Mouse (Mus musculus): ENCODE results near the gene Ptpn5. TPM values are rescaled to one million over a fixed set of nuclear protein-coding genes. Genes with fewer than 3 reads are reported as not detected.

Ptpn5 gene
- polyA plus RNA-seq, 1 experiment: 0.49 TPM

DNA sequence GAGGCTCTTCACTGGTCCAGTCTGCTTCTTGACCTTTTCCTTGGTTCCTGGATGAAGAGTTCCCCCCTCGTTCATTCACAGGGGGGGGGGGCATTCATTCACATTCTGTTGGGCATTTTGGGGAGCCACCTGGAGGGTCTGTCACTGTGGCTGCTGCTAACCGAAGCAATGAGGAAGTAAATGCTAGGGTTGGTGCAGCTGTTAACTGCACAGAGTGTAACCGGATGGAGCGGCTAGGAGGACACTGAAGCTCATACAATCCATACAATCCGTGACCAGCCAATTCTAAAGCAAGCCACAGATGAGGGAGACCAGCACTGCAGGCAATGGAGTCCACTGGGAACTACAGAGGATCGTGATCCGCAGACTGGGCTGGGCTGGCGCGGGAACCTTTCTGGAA, 24.3 kb upstream of the Ptpn5 start:
- no peak overlapping the region for H3K4me2 ChIP-seq (ENCODE audit: low read depth)
- no peaks in the 10 kb centered on the region for H3K79me2 ChIP-seq (ENCODE audit: control insufficient read depth, insufficient read depth)
- no peak overlapping the region for H3ac ChIP-seq (ENCODE audit: control insufficient read depth, insufficient read length)
- H3K4me3 ChIP-seq: no peak overlapping the region
- no peaks in the 10 kb centered on the region for H3K27me3 ChIP-seq (ENCODE audit: control insufficient read depth, insufficient read depth, insufficient read length)
- TF ChIP-seq MYOD1 (IDR thresholded peaks at IDR 0.05; ENCODE audit: control insufficient read depth in 1 of 3, insufficient read length in 2 of 3, low read depth in 2 of 3) (no peak), E2F4 (IDR thresholded peaks at IDR 0.05; ENCODE audit: insufficient read depth) (no peak), REST (IDR thresholded peaks at IDR 0.05; ENCODE audit: insufficient read depth, insufficient read length) (no peak), MYOG (IDR thresholded peaks at IDR 0.05; ENCODE audit: control insufficient read depth in 1 of 3, insufficient read depth in 1 of 3, insufficient read length in 2 of 3, low read depth in 2 of 3) (no peak), POLR2AphosphoS2 (IDR thresholded peaks at IDR 0.05; ENCODE audit: insufficient read length, low read depth) (no peak), POLR2A (IDR thresholded peaks at IDR 0.05; ENCODE audit: insufficient read length, low read depth) (no peak), TCF12 (IDR thresholded peaks at IDR 0.05; ENCODE audit: insufficient read depth, poor library complexity, severe bottlenecking) (no peak), TCF3 (IDR thresholded peaks at IDR 0.05; ENCODE audit: insufficient read length, low read depth) (no peak), MAX (IDR thresholded peaks at IDR 0.05; ENCODE audit: low read depth) (no peak)
- no peaks in the 10 kb centered on the region for H3K36me3 ChIP-seq (ENCODE audit: control insufficient read depth, insufficient read depth)

GRCm38 (mm10) chr7:47155849-47156248, 22.4 kb upstream of the Ptpn5 start:
- no peaks in the 10 kb centered on the region for H3K36me3 ChIP-seq (ENCODE audit: control insufficient read depth, insufficient read depth)

DNA sequence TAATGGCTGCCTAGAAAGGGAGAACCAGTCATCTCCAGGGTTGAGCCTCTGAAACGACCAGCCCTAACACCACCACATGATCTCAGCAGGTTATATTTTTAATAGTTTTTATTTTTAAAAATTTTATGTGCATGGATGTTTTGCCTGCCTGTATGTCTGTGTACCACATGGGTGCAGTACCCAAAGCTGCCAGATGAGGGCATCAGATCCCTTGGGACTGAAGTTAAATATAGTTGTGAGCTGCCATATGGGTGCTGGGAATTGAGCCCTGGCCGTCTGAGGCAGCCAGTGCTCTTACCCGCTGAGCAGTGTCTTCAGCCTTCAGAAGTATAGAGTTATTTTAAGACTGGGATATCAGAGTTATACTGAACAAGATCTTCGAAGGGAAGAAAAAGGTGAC, 21.9 kb upstream of the Ptpn5 start:
- no peaks in the 10 kb centered on the region for H3K79me2 ChIP-seq (ENCODE audit: control insufficient read depth, insufficient read depth)
- no peaks in the 10 kb centered on the region for H3K27me3 ChIP-seq (ENCODE audit: control insufficient read depth, insufficient read depth, insufficient read length)
- H3K36me3 ChIP-seq (ENCODE audit: control insufficient read depth, insufficient read depth): no peaks in the 10 kb centered on the region
- H3ac ChIP-seq (ENCODE audit: control insufficient read depth, insufficient read length): no peak overlapping the region
- H3K4me2 ChIP-seq (ENCODE audit: low read depth): no peak overlapping the region
- H3K4me3 ChIP-seq: no peak overlapping the region
- TF ChIP-seq SRF (IDR thresholded peaks at IDR 0.05; ENCODE audit: control insufficient read depth, insufficient read length, low read depth) (no peak), E2F4 (IDR thresholded peaks at IDR 0.05; ENCODE audit: insufficient read depth) (no peak), USF1 (IDR thresholded peaks at IDR 0.05; ENCODE audit: low read depth) (no peak), TCF12 (IDR thresholded peaks at IDR 0.05; ENCODE audit: insufficient read depth, poor library complexity, severe bottlenecking) (no peak), MAX (IDR thresholded peaks at IDR 0.05; ENCODE audit: low read depth) (no peak), POLR2AphosphoS2 (IDR thresholded peaks at IDR 0.05; ENCODE audit: insufficient read length, low read depth) (no peak), REST (IDR thresholded peaks at IDR 0.05; ENCODE audit: insufficient read depth, insufficient read length) (no peak), TCF3 (IDR thresholded peaks at IDR 0.05; ENCODE audit: insufficient read length, low read depth) (no peak), MYOD1 (IDR thresholded peaks at IDR 0.05; ENCODE audit: control insufficient read depth in 1 of 3, insufficient read length in 2 of 3, low read depth in 2 of 3) (no peak), MYOG (IDR thresholded peaks at IDR 0.05; ENCODE audit: control insufficient read depth in 1 of 3, insufficient read depth in 1 of 3, insufficient read length in 2 of 3, low read depth in 2 of 3) (no peak), POLR2A (IDR thresholded peaks at IDR 0.05; ENCODE audit: insufficient read length, low read depth) (no peak), CEBPB (IDR thresholded peaks at IDR 0.05; ENCODE audit: insufficient read depth, poor library complexity, severe bottlenecking) (no peak)

More at GRCm38 (mm10) chr7:47155849-47156248, 22.4 kb upstream of the Ptpn5 start:
- no peak for TF ChIP-seq USF1 (IDR thresholded peaks at IDR 0.05; ENCODE audit: low read depth)
- no peak for TF ChIP-seq MAX (IDR thresholded peaks at IDR 0.05; ENCODE audit: low read depth)
- no peak for TF ChIP-seq POLR2A (IDR thresholded peaks at IDR 0.05; ENCODE audit: insufficient read length, low read depth)
- TF ChIP-seq E2F4 (IDR thresholded peaks at IDR 0.05; ENCODE audit: insufficient read depth): no peak
- no peak for TF ChIP-seq TCF3 (IDR thresholded peaks at IDR 0.05; ENCODE audit: insufficient read length, low read depth)
- TF ChIP-seq SRF (IDR thresholded peaks at IDR 0.05; ENCODE audit: control insufficient read depth, insufficient read length, low read depth): no peak
- TF ChIP-seq MYOD1 (IDR thresholded peaks at IDR 0.05; ENCODE audit: control insufficient read depth in 1 of 3, insufficient read length in 2 of 3, low read depth in 2 of 3): no peak
- Histone ChIP-seq H3K79me2 (ENCODE audit: control insufficient read depth, insufficient read depth) (no peaks in the 10 kb centered on the region), H3K4me2 (ENCODE audit: low read depth) (no peak overlapping the region), H3K27me3 (ENCODE audit: control insufficient read depth, insufficient read depth, insufficient read length) (no peaks in the 10 kb centered on the region), H3ac (ENCODE audit: control insufficient read depth, insufficient read length) (no peak overlapping the region), H3K4me3 (no peak overlapping the region)

GRCm38 (mm10) chr7:47150420-47151061, 17.1 kb upstream of the Ptpn5 start:
- TF ChIP-seq POLR2AphosphoS2 (IDR thresholded peaks at IDR 0.05; ENCODE audit: insufficient read length, low read depth): no peak
- no peak for TF ChIP-seq TCF12 (IDR thresholded peaks at IDR 0.05; ENCODE audit: insufficient read depth, poor library complexity, severe bottlenecking)
- no peak for TF ChIP-seq CEBPB (IDR thresholded peaks at IDR 0.05; ENCODE audit: insufficient read depth, poor library complexity, severe bottlenecking)
- no peak for TF ChIP-seq USF1 (IDR thresholded peaks at IDR 0.05; ENCODE audit: low read depth)
- TF ChIP-seq TCF3 (IDR thresholded peaks at IDR 0.05; ENCODE audit: insufficient read length, low read depth): no peak
- no peak for TF ChIP-seq MYOD1 (IDR thresholded peaks at IDR 0.05; ENCODE audit: control insufficient read depth in 1 of 3, insufficient read length in 2 of 3, low read depth in 2 of 3)
- no peak for TF ChIP-seq MAX (IDR thresholded peaks at IDR 0.05; ENCODE audit: low read depth)
- TF ChIP-seq MYOG (IDR thresholded peaks at IDR 0.05; ENCODE audit: control insufficient read depth in 1 of 3, insufficient read depth in 1 of 3, insufficient read length in 2 of 3, low read depth in 2 of 3): no peak
- no peak for TF ChIP-seq POLR2A (IDR thresholded peaks at IDR 0.05; ENCODE audit: insufficient read length, low read depth)
- TF ChIP-seq REST (IDR thresholded peaks at IDR 0.05; ENCODE audit: insufficient read depth, insufficient read length): no peak
- TF ChIP-seq SRF (IDR thresholded peaks at IDR 0.05; ENCODE audit: control insufficient read depth, insufficient read length, low read depth): no peak
- Histone ChIP-seq H3K4me2 (ENCODE audit: low read depth) (peak overlapping the region; percentile 54), H3ac (ENCODE audit: control insufficient read depth, insufficient read length) (no peak overlapping the region), H3K4me3 (no peak overlapping the region), H3K27me3 (ENCODE audit: control insufficient read depth, insufficient read depth, insufficient read length) (no peaks in the 10 kb centered on the region), H3K36me3 (ENCODE audit: control insufficient read depth, insufficient read depth) (no peaks in the 10 kb centered on the region), H3K79me2 (ENCODE audit: control insufficient read depth, insufficient read depth) (no peaks in the 10 kb centered on the region)
